Mouse (Mus musculus) thymus, adult 2 months (tissue): ENCODE data around the gene Sh3bgrl3.

Experiments used
- CTCF ChIP-seq: fragments of 200-500 bp; IDR thresholded peaks from 2 replicates; pipeline ENCODE4 v1.5.1; 2012; ENCODE audit warnings: mild to moderate bottlenecking, control low read depth, low read length, moderate library complexity, borderline replicate concordance; ENCODE audit not compliant: control insufficient read depth, poor library complexity, insufficient read depth; ENCODE audit errors: extremely low read depth
- POLR2A ChIP-seq: fragments of 200-500 bp; IDR thresholded peaks from 2 replicates; pipeline ENCODE4 v1.6.1; 2012; ENCODE audit warnings: mild to moderate bottlenecking, low read length, control low read depth, moderate library complexity; ENCODE audit not compliant: control insufficient read depth, poor library complexity, insufficient read depth; ENCODE audit errors: extremely low read depth

GRCm38 (mm10) chr4:134152112-134152511 is 23.5 kb upstream of the Sh3bgrl3 start:
- TF ChIP-seq CTCF, result no peak
- no peak for TF ChIP-seq POLR2A
